Mouse (Mus musculus): ENCODE measurements around the gene Spi1. TPM values are rescaled to one million over a fixed set of nuclear protein-coding genes. Genes with fewer than 3 reads are reported as not detected.
A peak's percentile ranks its signal among the peaks of the same experiment; 100 is the strongest.

Gene Spi1
- polyA plus RNA-seq, 1 experiment from 2014 or later = 9.4 TPM

DNA sequence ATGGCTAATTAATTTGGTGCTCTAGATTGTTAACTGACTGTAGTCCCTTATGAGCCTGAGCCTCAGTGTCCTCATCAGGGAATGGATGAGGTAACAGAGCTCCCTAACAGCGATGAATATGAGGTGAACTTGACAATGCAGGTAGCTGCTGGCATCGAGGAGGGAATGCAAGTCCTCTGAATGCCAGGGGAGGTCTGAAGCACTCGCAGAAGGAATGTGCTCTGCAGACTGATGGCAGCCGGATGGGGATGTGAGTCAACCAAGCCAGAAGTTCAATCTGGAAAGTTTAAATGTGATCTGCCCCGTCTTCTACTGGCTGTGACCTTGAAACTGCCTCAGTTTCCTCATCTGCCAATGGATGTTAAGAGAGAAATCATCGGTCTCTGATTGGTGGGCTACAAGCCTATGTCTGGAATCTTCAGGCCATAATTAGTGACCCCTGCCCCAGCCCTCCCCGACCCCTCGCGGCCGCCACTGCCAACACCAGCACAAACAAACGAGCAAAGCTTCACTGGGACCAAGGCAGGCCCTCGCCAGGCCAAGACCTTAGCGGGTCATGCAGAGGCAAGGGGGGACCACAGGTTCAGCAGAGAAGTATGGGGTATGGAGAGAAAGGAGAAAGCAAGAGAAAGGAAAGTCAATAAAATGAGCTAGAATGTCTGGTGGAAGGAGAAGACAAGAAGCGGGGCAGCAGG, 12.7 kb upstream of the Spi1 start:
- Histone ChIP-seq H3K9me3 (no peaks in the 10 kb centered on the region), H3K27ac (peak overlapping the region; percentile 93), H3K9ac (peak overlapping the region; percentile 69), H3K4me2 (peak overlapping the region; percentile 78), H3K4me3 (peak overlapping the region; percentile 68), H3K36me3 (peaks cover 29% of the 10 kb centered on the region), H3K27me3 (no peaks in the 10 kb centered on the region), H3K4me1 (peaks cover 25% of the 10 kb centered on the region)
- 6% methylated on average over 14 of the region's 14 CpGs for WGBS
- ATAC-seq (ENCODE audit: insufficient number of reproducible peaks, low FRiP score, low TSS enrichment, low read depth) = no peak

DNA sequence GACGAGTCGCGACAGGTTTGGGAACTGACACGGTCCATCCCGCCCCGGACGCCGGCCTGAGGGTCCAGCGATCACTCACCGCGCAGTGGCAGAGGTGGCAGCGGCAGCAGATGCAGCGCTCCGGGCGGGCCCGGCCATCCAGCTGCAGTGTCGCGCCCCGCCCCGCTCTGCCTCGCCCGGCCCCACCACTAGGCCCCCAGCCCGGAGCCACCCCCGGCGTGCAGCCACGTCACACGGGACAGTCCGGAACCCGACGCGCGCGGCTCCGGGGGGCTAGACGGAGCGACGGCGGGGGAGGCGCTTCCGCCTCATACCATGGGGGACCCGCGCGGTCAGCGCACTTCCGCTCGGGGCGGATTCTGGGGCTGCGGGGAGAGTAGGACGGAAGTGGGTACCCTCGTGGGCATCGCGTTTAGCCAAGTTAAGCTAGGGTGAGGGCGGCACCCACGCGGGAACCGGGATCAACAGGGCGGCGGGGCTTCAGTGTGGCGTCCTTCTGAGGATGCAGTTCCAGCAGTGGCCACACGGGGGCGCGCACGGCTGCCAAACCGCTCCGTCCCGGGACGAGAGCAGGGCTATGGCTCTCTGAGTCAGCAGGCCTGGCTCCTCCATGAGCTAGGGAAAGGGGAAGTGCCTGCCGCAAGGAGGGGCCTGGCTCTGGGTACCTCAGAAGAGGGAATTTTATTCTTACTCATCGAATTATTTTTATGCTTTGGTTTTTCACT, 12.0 kb upstream of the Spi1 start, which contains the start of gene Slc39a13:
Slc39a13 (minus strand) TSS at position 342 of the 725 bp plus-strand sequence.
- Histone ChIP-seq H3K4me1 (peaks cover 25% of the 10 kb centered on the region), H3K4me3 (peak within 1 kb of the TSS; percentile 68), H3K27ac (peak within 1 kb of the TSS; percentile 93), H3K9me3 (no peaks in the 10 kb centered on the region), H3K27me3 (no peaks in the 10 kb centered on the region), H3K9ac (peak within 1 kb of the TSS; percentile 69), H3K36me3 (peaks cover 21% of the 10 kb centered on the region), H3K4me2 (peak within 1 kb of the TSS; percentile 78)
- under 1% methylated on average over 69 of the region's 69 CpGs for WGBS
- peak; percentile 97 for ATAC-seq (ENCODE audit: insufficient number of reproducible peaks, low FRiP score, low TSS enrichment, low read depth)

DNA sequence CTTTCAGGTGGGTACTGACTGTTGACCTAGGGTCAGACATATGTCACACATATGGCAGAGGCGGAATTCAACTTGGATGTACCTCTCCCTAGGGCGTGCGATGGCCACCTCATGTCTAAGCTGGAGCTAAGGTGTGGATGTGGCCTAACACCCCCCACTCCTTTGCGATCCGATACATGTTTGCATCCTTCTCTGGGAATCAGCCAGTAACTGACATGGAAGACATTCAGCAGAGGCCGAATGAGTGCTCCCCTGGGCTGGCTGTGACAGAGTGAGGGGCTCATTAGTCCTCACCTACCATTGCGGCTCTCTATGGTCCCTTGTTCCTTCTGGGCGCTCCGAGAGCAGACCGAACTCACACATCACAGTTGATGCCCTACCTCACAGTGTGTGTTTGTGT, 11.1 kb upstream of the Spi1 start:
- no peak for ATAC-seq (ENCODE audit: insufficient number of reproducible peaks, low FRiP score, low TSS enrichment, low read depth)
- Histone ChIP-seq H3K36me3 (peaks cover 16% of the 10 kb centered on the region), H3K4me1 (peaks cover 23% of the 10 kb centered on the region), H3K4me2 (peak overlapping the region; percentile 78), H3K4me3 (peak overlapping the region; percentile 68), H3K9ac (no peak overlapping the region), H3K27me3 (no peaks in the 10 kb centered on the region), H3K9me3 (no peaks in the 10 kb centered on the region), H3K27ac (peak overlapping the region; percentile 93)
- 82% methylated on average over 10 of the region's 10 CpGs for WGBS

DNA sequence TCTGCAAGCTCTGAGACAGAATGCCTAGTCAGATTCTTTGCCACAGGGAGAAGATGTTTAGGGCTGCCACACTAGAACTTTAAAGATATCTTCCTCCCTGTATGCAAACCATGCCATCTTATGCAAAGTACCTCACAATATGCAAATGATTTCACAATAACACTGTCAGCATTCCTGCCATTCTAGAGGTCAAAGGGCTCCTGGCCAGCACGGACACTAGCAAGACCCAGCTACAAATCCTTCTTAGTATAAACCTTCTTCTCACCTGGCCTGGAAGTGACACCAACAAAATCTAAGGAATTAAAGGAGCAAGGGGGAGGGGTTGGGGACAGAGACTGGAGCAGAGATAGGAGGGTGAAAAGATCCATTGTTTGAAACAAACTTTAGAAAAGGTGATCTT, 10.1 kb upstream of the Spi1 start:
- H3K9ac ChIP-seq = no peak overlapping the region
- no peak overlapping the region for H3K4me3 ChIP-seq
- H3K27me3 ChIP-seq = no peaks in the 10 kb centered on the region
- no peaks in the 10 kb centered on the region for H3K9me3 ChIP-seq
- peaks cover 21% of the 10 kb centered on the region for H3K4me1 ChIP-seq
- H3K4me2 ChIP-seq = no peak overlapping the region
- H3K36me3 ChIP-seq = peaks cover 7% of the 10 kb centered on the region
- no peak overlapping the region for H3K27ac ChIP-seq
- 40% methylated on average over 1 of the region's 1 CpGs for WGBS
- no peak for ATAC-seq (ENCODE audit: insufficient number of reproducible peaks, low FRiP score, low TSS enrichment, low read depth)

DNA sequence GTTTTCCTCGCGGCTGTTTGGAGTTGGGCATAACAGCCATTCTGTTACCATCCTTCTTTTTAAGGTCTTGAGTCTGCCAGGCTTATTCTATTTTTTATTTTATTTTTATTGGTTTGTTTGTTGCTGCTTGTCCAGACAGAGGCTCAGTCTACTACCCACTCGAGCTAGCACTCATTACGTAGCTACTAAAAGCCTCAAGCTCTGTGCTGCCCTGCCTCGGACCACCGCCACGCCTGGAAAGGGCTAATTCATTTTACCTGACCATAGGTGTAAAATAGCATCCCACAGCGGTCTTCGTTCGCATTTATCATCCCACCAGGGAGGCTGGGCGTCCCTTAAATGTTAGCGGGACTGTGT, 4.3 kb upstream of the Spi1 start:
- ATAC-seq (ENCODE audit: insufficient number of reproducible peaks, low FRiP score, low TSS enrichment, low read depth) = 0 out of 2 replicates have a peak, but pooled peaks have one; percentile 8
- 12% methylated on average over 12 of the region's 12 CpGs for WGBS
- Histone ChIP-seq H3K27me3 (no peaks in the 10 kb centered on the region), H3K36me3 (no peaks in the 10 kb centered on the region), H3K4me3 (peak overlapping the region; percentile 45), H3K9me3 (no peaks in the 10 kb centered on the region), H3K27ac (no peak overlapping the region), H3K4me1 (peaks cover 18% of the 10 kb centered on the region), H3K9ac (0 out of 2 replicates have a peak overlapping the region, but pooled peaks have one; percentile 45), H3K4me2 (peak overlapping the region; percentile 93)

DNA sequence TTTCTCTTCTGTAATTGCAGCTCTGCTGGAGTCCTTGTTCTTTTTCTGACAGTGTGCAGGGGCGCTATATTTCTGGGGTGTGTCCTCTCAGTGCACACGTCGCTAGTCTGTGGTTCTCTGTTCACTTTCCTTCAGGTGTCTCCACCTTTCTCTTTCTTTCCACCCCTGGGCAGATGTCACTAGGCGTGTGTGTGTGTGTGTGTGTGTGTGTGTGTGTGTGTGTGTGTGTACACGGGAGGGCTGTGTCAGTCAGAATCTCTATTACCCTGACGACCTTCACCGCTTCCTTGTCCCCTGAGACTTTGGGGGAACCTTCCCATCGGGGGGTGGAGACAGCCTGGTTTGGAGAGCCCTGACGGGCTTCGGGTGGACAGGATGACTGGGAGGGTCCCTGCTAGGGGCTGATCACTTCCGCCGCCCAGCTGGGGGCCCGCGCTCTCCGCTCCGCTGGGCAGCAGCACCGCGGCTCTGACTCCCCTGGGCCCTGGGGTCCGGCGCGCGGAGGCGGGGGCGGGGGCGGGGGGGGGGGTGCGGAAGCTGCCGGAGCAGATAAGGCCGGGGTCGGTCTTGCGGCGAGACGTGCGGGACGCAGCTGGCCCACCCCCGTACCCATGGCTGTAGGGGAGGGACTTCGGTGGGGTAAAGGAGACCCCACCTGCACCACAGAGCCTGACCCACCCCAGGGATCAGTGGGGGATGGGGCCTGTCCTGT, 3.7 kb upstream of the Spi1 start:
- Histone ChIP-seq H3K27ac (no peak overlapping the region), H3K4me3 (peak overlapping the region; percentile 45), H3K36me3 (no peaks in the 10 kb centered on the region), H3K4me1 (peaks cover 19% of the 10 kb centered on the region), H3K9me3 (no peaks in the 10 kb centered on the region), H3K9ac (peak overlapping the region; percentile 45), H3K27me3 (no peaks in the 10 kb centered on the region), H3K4me2 (peak overlapping the region; percentile 93)
- 0 out of 2 replicates have a peak, but pooled peaks have one; percentile 45 for ATAC-seq (ENCODE audit: insufficient number of reproducible peaks, low FRiP score, low TSS enrichment, low read depth)
- WGBS = under 1% methylated on average over 29 of the region's 36 CpGs

DNA sequence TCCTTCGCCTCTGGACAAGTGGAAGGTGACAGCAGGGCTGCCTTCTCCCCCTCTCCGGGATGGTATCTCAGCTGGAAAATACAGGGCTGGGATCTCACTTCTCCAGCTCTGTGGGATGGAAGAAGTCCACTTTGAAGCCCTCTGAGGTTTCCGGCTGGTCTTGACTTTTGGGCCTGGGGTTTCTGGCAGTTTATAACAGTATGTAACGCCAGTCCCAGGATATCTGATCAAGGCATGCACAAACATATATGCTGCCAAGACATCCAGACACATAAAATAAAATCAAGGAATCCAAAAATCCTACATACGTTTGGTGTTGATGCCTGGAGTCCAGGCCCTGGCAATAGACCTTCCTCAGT, 3.2 kb upstream of the Spi1 start:
- Histone ChIP-seq H3K4me2 (peak overlapping the region; percentile 93), H3K9me3 (no peaks in the 10 kb centered on the region), H3K27ac (no peak overlapping the region), H3K27me3 (no peaks in the 10 kb centered on the region), H3K4me3 (peak overlapping the region; percentile 45), H3K4me1 (peaks cover 19% of the 10 kb centered on the region), H3K9ac (peak overlapping the region; percentile 45), H3K36me3 (no peaks in the 10 kb centered on the region)
- WGBS = 15% methylated on average over 5 of the region's 5 CpGs
- ATAC-seq (ENCODE audit: insufficient number of reproducible peaks, low FRiP score, low TSS enrichment, low read depth) = no peak

DNA sequence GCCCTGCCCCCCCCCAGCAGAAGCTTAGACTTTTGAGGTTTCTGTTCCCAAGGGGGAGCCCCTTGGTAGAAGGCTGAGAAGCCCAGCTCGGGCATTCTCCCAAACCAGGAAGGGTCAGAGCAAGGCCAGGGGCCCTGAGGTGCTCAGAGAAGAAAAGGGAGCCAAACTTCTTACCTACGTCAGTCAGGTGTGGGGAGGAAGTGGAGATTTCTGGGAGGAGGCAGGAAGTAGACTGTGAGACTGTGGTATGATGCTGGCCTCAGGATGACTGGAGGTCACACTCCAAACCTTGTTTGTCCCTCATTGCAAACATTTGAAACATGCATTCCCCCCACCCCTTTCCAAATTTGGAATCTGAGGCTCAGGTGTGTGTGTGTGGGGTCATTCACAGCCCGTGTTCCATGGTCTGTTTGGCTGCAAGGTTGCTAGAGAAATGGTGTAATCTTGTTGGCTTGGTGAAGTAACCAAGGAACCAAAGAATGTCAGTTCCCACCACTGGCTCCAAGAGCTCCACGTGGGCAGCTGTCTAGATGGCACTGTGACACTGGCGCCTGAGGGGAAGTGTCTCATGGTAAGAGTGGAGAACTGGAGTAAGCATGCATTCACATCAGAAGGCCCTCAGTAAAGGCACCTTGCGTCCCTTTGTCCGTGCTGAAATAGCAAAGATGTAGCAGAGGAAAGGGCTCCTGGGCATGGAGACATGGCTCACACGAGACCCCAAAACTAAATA, 1.2 kb upstream of the Spi1 start:
- no peak overlapping the region for H3K4me3 ChIP-seq
- no peak overlapping the region for H3K27ac ChIP-seq
- no peaks in the 10 kb centered on the region for H3K36me3 ChIP-seq
- no peak for ATAC-seq (ENCODE audit: insufficient number of reproducible peaks, low FRiP score, low TSS enrichment, low read depth)
- H3K9ac ChIP-seq = no peak overlapping the region
- 75% methylated on average over 8 of the region's 8 CpGs for WGBS
- H3K4me1 ChIP-seq = peaks cover 19% of the 10 kb centered on the region
- H3K9me3 ChIP-seq = no peaks in the 10 kb centered on the region
- H3K4me2 ChIP-seq = no peak overlapping the region
- H3K27me3 ChIP-seq = no peaks in the 10 kb centered on the region

DNA sequence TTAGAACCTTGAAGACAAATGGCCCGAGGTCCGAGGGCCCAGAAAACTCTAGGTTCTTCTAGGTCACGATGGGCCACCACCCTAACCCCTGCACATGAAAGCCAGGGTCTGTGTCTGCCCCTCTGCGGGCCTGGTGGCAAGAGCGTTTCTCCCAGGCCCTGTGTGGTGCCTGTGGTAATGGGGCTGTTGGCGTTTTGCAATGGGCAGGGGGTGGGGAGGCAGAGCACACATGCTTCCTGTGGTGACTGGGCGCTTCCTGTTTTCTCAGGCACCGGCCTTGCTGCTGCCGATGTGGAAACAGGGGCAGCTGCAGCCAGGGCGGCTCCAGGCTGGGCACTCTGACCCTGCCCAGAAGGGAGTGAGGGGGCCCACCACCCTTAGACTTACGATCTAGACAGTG, 654 bp downstream of the Spi1 start:
- H3K27me3 ChIP-seq = no peaks in the 10 kb centered on the region
- H3K4me1 ChIP-seq = peaks cover 17% of the 10 kb centered on the region
- H3K27ac ChIP-seq = no peak overlapping the region
- WGBS = 58% methylated on average over 11 of the region's 11 CpGs
- no peak overlapping the region for H3K9ac ChIP-seq
- H3K4me3 ChIP-seq = no peak overlapping the region
- ATAC-seq (ENCODE audit: insufficient number of reproducible peaks, low FRiP score, low TSS enrichment, low read depth) = no peak
- H3K36me3 ChIP-seq = no peaks in the 10 kb centered on the region
- H3K9me3 ChIP-seq = no peaks in the 10 kb centered on the region
- no peak overlapping the region for H3K4me2 ChIP-seq

DNA sequence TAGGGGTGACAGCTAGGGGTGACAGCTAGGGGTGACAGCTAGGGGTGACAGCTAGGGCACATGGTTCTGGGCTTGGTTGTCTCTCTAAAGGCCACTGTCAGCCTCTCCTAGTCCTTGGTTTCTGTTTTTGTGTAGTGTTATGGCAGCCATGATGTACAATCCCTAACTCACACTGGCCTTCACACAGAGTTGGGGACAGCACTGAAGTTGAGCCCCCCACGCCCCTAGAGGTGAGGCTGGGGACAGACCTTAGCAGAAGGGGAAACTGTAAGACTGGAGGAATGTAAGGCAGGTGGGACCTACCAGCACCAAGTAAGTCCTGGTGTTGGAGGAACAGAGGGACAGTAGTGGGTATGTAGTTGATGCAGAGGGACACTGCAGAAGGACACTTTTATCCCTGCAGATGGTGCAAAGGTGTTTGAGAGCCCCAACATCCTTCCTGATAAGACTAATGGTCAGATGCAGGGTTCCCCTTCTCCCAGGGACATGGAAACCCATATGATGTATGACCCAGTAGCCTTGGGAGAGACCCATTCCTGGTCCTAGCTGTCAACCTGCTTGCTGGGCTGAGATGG, 1.3 kb downstream of the Spi1 start:
- no peaks in the 10 kb centered on the region for H3K9me3 ChIP-seq
- no peaks in the 10 kb centered on the region for H3K36me3 ChIP-seq
- ATAC-seq (ENCODE audit: insufficient number of reproducible peaks, low FRiP score, low TSS enrichment, low read depth) = no peak
- H3K4me1 ChIP-seq = peaks cover 11% of the 10 kb centered on the region
- H3K27ac ChIP-seq = no peak overlapping the region
- no peak overlapping the region for H3K9ac ChIP-seq
- WGBS = 62% methylated on average over 1 of the region's 1 CpGs
- no peak overlapping the region for H3K4me2 ChIP-seq
- H3K27me3 ChIP-seq = no peaks in the 10 kb centered on the region
- no peak overlapping the region for H3K4me3 ChIP-seq

DNA sequence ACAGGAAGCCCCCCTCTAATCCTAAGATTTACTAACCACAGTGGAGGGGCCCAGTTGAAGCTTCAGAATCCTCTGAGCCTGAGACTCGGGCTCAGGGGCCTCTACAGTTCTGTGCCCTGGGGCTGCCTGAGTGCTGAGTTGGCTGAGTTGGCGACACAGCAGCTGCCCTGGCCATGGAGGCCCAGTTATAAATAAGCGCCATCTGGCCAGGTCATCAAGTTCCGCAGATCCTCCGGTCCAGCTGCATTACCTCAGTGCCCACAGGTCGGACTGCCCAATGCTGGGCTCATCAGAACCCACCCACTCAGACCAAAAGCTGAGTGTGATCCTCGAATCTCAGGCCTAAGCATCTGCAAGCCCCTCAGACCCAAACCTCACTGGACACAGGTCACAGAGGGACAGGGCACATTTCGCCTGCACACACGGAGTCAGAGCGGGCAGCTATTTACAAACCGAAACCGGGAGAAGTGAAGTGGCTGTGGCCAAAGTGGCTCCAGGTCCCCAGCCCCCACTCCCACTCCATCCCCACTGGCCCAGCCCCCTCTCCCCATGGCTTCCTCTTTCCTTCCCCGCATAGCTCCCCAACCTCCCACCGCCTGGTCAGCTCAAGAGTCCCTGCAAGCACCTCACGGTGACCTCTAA, 2.1 kb downstream of the Spi1 start:
- ATAC-seq (ENCODE audit: insufficient number of reproducible peaks, low FRiP score, low TSS enrichment, low read depth) = no peak
- Histone ChIP-seq H3K36me3 (no peaks in the 10 kb centered on the region), H3K4me3 (no peak overlapping the region), H3K4me1 (peaks cover 2% of the 10 kb centered on the region; the same call in 1 of the 2 replicates), H3K27me3 (no peaks in the 10 kb centered on the region), H3K27ac (no peak overlapping the region), H3K4me2 (no peak overlapping the region), H3K9ac (no peak overlapping the region), H3K9me3 (no peaks in the 10 kb centered on the region)
- WGBS = 80% methylated on average over 15 of the region's 15 CpGs
